Mouse (Mus musculus): ENCODE data around the gene Rnd1.

Gene Rnd1

GRCm38 (mm10) chr15:98677977-98678376 is 716 bp upstream of the Rnd1 start:
- DNase-seq (ENCODE audit: low spot score in 2 of 2): no peak

- DNase-seq (ENCODE audit: low spot score in 2 of 2): no peak
These were observed 790 bp downstream of the Rnd1 start for GRCm38 (mm10) chr15:98676471-98676870.

GRCm38 (mm10) chr15:98675634-98676250 is 1.5 kb downstream of the Rnd1 start:
- DNase-seq (ENCODE audit: low spot score in 2 of 2): no peak

GRCm38 (mm10) chr15:98674994-98675545 is 2.2 kb downstream of the Rnd1 start:
- DNase-seq (ENCODE audit: low spot score in 2 of 2): no peak

GRCm38 (mm10) chr15:98674284-98674993 is 2.8 kb downstream of the Rnd1 start:
- DNase-seq (ENCODE audit: low spot score in 2 of 2): no peak

- DNase-seq (ENCODE audit: low spot score in 2 of 2): no peak
These were observed 3.5 kb downstream of the Rnd1 start for GRCm38 (mm10) chr15:98673732-98674131.

GRCm38 (mm10) chr15:98672592-98672991 is 4.7 kb downstream of the Rnd1 start:
- no peak for DNase-seq (ENCODE audit: low spot score in 2 of 2)

GRCm38 (mm10) chr15:98664042-98664907 is 13.0 kb downstream of the Rnd1 start:
- no peak for DNase-seq (ENCODE audit: low spot score in 2 of 2)

GRCm38 (mm10) chr15:98662567-98663545 is 14.4 kb downstream of the Rnd1 start, which contains the start of gene Ddx23:
Gene Ddx23 (minus strand): TSS chr15:98662894.
- peak; percentile 95 to 97 for DNase-seq (ENCODE audit: low spot score in 2 of 2)

- DNase-seq (ENCODE audit: low spot score in 2 of 2): peak in 1 of 2 experiments; percentile 27
These were observed 15.1 kb downstream of the Rnd1 start for GRCm38 (mm10) chr15:98662198-98662566.

- DNase-seq (ENCODE audit: low spot score in 2 of 2): no peak
These were observed 20.1 kb downstream of the Rnd1 start for GRCm38 (mm10) chr15:98656982-98657751.

- no peak for DNase-seq (ENCODE audit: low spot score in 2 of 2)
These were observed 25.1 kb downstream of the Rnd1 start for GRCm38 (mm10) chr15:98652174-98652573.

GRCm38 (mm10) chr15:98651431-98651830 is 25.8 kb downstream of the Rnd1 start:
- no peak for DNase-seq (ENCODE audit: low spot score in 2 of 2)

- DNase-seq (ENCODE audit: low spot score in 2 of 2): no peak
These were observed 29.2 kb downstream of the Rnd1 start for GRCm38 (mm10) chr15:98648071-98648470.

GRCm38 (mm10) chr15:98647308-98647707 is 30.0 kb downstream of the Rnd1 start:
- no peak for DNase-seq (ENCODE audit: low spot score in 2 of 2)

GRCm38 (mm10) chr15:98646737-98647136 is 30.5 kb downstream of the Rnd1 start:
- no peak for DNase-seq (ENCODE audit: low spot score in 2 of 2)

- no peak for DNase-seq (ENCODE audit: low spot score in 2 of 2)
These were observed 31.9 kb downstream of the Rnd1 start for GRCm38 (mm10) chr15:98645057-98646026.

GRCm38 (mm10) chr15:98644406-98644805 is 32.9 kb downstream of the Rnd1 start:
- DNase-seq (ENCODE audit: low spot score in 2 of 2): no peak

- no peak for DNase-seq (ENCODE audit: low spot score in 2 of 2)
These were observed 37.1 kb downstream of the Rnd1 start for GRCm38 (mm10) chr15:98640157-98640556.
